Mouse (Mus musculus) G1E (cell line): ENCODE measurements around the gene Hfe.
A peak's percentile ranks its signal among the peaks of the same experiment; 100 is the strongest.

ENCODE experiments used
- CTCF ChIP-seq: IDR thresholded peaks from 2 replicates; pipeline ENCODE4 v1.5.1; 2012; ENCODE audit warnings: low read depth, low read length, inconsistent platforms, mixed read lengths
- GATA2 ChIP-seq: IDR thresholded peaks from 2 replicates; pipeline ENCODE4 v1.6.1; 2012; ENCODE audit warnings: low read depth, low read length, inconsistent platforms, borderline replicate concordance

- TF ChIP-seq CTCF (peak; percentile 14; the same call in 1 of the 2 replicates), GATA2 (no peak)
Observed at GRCm38 (mm10) chr13:23732156-23732804, 21.6 kb upstream of the Hfe start.
